26 mouse cellular contexts compared by ENCODE assay signal in genomic region chr17:14724786-14725185, GRCm38 (mm10). TPM values are rescaled to one million over a fixed set of nuclear protein-coding genes. Genes with fewer than 3 reads are reported as not detected.
DNase-seq lines count a peak whose midpoint lies in the region; ATAC-seq lines count a peak whose summit lies in the region.
"Had no signal": no experiment of that assay in that cellular context is flagged by ENCODE, and none has a peak within 500 bp of the region (broad histone marks: within the 10 kb centered on the region; RNA-seq: fewer than 3 reads in every experiment).

No protein-coding gene starts in this region.

- no peak overlapping the region for H3K4me2 ChIP-seq in intestine, embryonic 16.5 days (ENCODE audit: low read depth, low read length)
- H3K4me2 ChIP-seq in intestine, embryonic 15.5 days (replicated peaks) = no peak overlapping the region
- H3K4me2 ChIP-seq: embryonic facial prominence, embryonic 12.5 days; embryonic facial prominence, embryonic 15.5 days; heart, embryonic 12.5 days; heart, embryonic 15.5 days; hindbrain, embryonic 14.5 days had no signal

- no peaks in the 10 kb centered on the region for H3K9me3 ChIP-seq in intestine, embryonic 16.5 days (ENCODE audit: control insufficient read depth, low read length)
- no peaks in the 10 kb centered on the region for H3K9me3 ChIP-seq in intestine, embryonic 15.5 days
- H3K9me3 ChIP-seq: embryonic facial prominence, embryonic 12.5 days; embryonic facial prominence, embryonic 15.5 days; G1E; heart, embryonic 12.5 days; heart, embryonic 15.5 days had no signal

- no peak overlapping the region for H3K27ac ChIP-seq in intestine, embryonic 16.5 days (ENCODE audit: low read length)
- H3K27ac ChIP-seq in intestine, embryonic 15.5 days = no peak overlapping the region
- H3K27ac ChIP-seq: embryonic facial prominence, embryonic 12.5 days; embryonic facial prominence, embryonic 15.5 days; gastrocnemius, adult 2 months; heart, embryonic 15.5 days; hindbrain, embryonic 14.5 days had no signal

- H3K27me3 ChIP-seq in intestine, embryonic 16.5 days (replicated peaks; ENCODE audit: control insufficient read depth, insufficient read depth, low read length) = no peaks in the 10 kb centered on the region
- no peaks in the 10 kb centered on the region for H3K27me3 ChIP-seq in intestine, embryonic 15.5 days (replicated peaks)
- H3K27me3 ChIP-seq: embryonic facial prominence, embryonic 12.5 days; embryonic facial prominence, embryonic 15.5 days; heart, embryonic 12.5 days; heart, embryonic 15.5 days had no signal

- peak; percentile 35 for DNase-seq in heart, adult 11 months
- DNase-seq in heart, postnatal 25 days (ENCODE audit: low spot score) = no peak
- DNase-seq: adrenal gland, adult 2 months; adrenal gland, postnatal 14 days; cerebellum, adult 11 months; cerebellum, adult 2 months; cerebellum, adult 9-11 months; cerebellum, postnatal 25 days; forebrain, postnatal 0 days; gastrocnemius, adult 2 months; gastrocnemius, postnatal 14 days; heart, postnatal 10 days; heart, postnatal 4 days; kidney, adult 11 months; kidney, adult 8-10 months had no signal

- peaks cover 6% of the 10 kb centered on the region; the same call in 1 of the 2 replicates for H3K4me1 ChIP-seq in intestine, embryonic 16.5 days (ENCODE audit: control insufficient read depth, insufficient read depth, low read length)
- H3K4me1 ChIP-seq in intestine, embryonic 15.5 days (replicated peaks) = no peaks in the 10 kb centered on the region
- H3K4me1 ChIP-seq: embryonic facial prominence, embryonic 15.5 days; heart, embryonic 15.5 days had no signal

- intact Hi-C loops in heart, postnatal 25 days (cut with DNase I) = no loop called here

- no peak overlapping the region for H3K4me3 ChIP-seq in intestine, embryonic 16.5 days (ENCODE audit: low read length)
- H3K4me3 ChIP-seq in intestine, embryonic 15.5 days (replicated peaks) = no peak overlapping the region
- H3K4me3 ChIP-seq: embryonic facial prominence, embryonic 12.5 days; embryonic facial prominence, embryonic 15.5 days; gastrocnemius, adult 2 months; heart, embryonic 12.5 days; heart, embryonic 15.5 days had no signal

- ATAC-seq in intestine, embryonic 16.5 days = peak; percentile 50; the same call in 1 of the 2 replicates
- no peak for ATAC-seq in intestine, embryonic 15.5 days
- ATAC-seq in granulocyte monocyte progenitor cell, adult 5-6 weeks (replicated peaks; ENCODE audit: poor library complexity, severe bottlenecking) = peak; percentile 12; the same call in 1 of the 2 replicates
- no peak for ATAC-seq in CD4-positive, CD25-positive, alpha-beta regulatory T cell, adult 4 months
- ATAC-seq: forebrain, embryonic 14.5 days; forebrain, postnatal 0 days had no signal

- H3K36me3 ChIP-seq in intestine, embryonic 16.5 days (ENCODE audit: control insufficient read depth, insufficient read depth, low read length) = no peaks in the 10 kb centered on the region
- no peaks in the 10 kb centered on the region for H3K36me3 ChIP-seq in intestine, embryonic 15.5 days
- H3K36me3 ChIP-seq: embryonic facial prominence, embryonic 12.5 days; embryonic facial prominence, embryonic 15.5 days; G1E; heart, embryonic 12.5 days; heart, embryonic 15.5 days had no signal

- WGBS in intestine, embryonic 16.5 days = 27% methylated on average over 2 of the region's 2 CpGs
- WGBS in intestine, embryonic 15.5 days = 31% methylated on average over 2 of the region's 2 CpGs

- H3K9ac ChIP-seq in intestine, embryonic 16.5 days (ENCODE audit: low read depth, low read length) = no peak overlapping the region
- H3K9ac ChIP-seq in intestine, embryonic 15.5 days = no peak overlapping the region
- H3K9ac ChIP-seq: embryonic facial prominence, embryonic 12.5 days; embryonic facial prominence, embryonic 15.5 days; forebrain, postnatal 0 days; heart, embryonic 12.5 days; heart, embryonic 15.5 days; hindbrain, embryonic 14.5 days had no signal

RNA-seq across cellular contexts. Expression of gene Thbs2, which starts 30.8 kb away (rescaled TPM):
- total RNA-seq in heart, postnatal 25 days (2021) = 10 to 100 TPM; 14.6 to 16.5 TPM
- 49.6 and 55.1 TPM in 2 replicates for polyA plus RNA-seq in intestine, embryonic 16.5 days (2015; fragmentation: Nextera tagmentation; extraction: Ambion mirVana)
- 49.5 and 54.1 TPM in 2 replicates for polyA plus RNA-seq in intestine, embryonic 15.5 days (2015; fragmentation: Nextera tagmentation; extraction: Ambion mirVana)
- not detected in 2 replicates for total RNA-seq in granulocyte monocyte progenitor cell, adult 5-6 weeks (2014; fragmentation: Nextera tagmentation)
- total RNA-seq in granulocyte monocyte progenitor cell, adult 5-6 weeks (2017) = under 0.01 TPM in 1 of 2 replicates, not detected in the other
- not detected for polyA plus RNA-seq in CD4-positive, CD25-positive, alpha-beta regulatory T cell, adult 4 months (2017; shearing (Covaris generic))
- polyA plus RNA-seq: G1E had no signal

Comparison
In these comparisons a context has a peak if more than half of its experiments do, and no peak if none do; other contexts are left out.
1. ATAC-seq: peak in intestine, embryonic 16.5 days (single experiment) and granulocyte monocyte progenitor cell, adult 5-6 weeks (single experiment); none in intestine, embryonic 15.5 days (single experiment) and CD4-positive, CD25-positive, alpha-beta regulatory T cell, adult 4 months (single experiment).
2. RNA of gene Thbs2, which starts 30.8 kb away (polyA plus RNA-seq): 49.5 to 54.1 TPM in intestine, embryonic 15.5 days and 49.6 to 55.1 TPM in intestine, embryonic 16.5 days; not detected in CD4-positive, CD25-positive, alpha-beta regulatory T cell, adult 4 months; every median in the first group is over 10 times any median in the second.